Mouse (Mus musculus) embryonic fibroblast, embryonic 13.5 days (primary cell): ENCODE data around the gene P2rx4.

Experiments
- CTCF ChIP-seq: IDR thresholded peaks from 2 replicates; pipeline ENCODE4 v1.5.1; 2011; ENCODE audit warnings: mild to moderate bottlenecking, control low read depth, low read length, moderate library complexity, borderline replicate concordance; ENCODE audit not compliant: insufficient read depth
- POLR2A ChIP-seq: IDR thresholded peaks from 2 replicates; pipeline ENCODE4 v1.6.1; 2011; ENCODE audit warnings: low read depth, mild to moderate bottlenecking, control low read depth, low read length, moderate library complexity

GRCm38 (mm10) chr5:122725453-122725852, 18.1 kb downstream of the P2rx4 start:
- TF ChIP-seq CTCF (no peak), POLR2A (no peak)
